Mouse (Mus musculus): Measurements from ENCODE around the gene Polg2. TPM values are rescaled to one million over a fixed set of nuclear protein-coding genes. Genes with fewer than 3 reads are reported as not detected.
"Not testable (repeated sequence)": the region's sequence is repeated elsewhere in the genome, so short reads cannot be mapped to it uniquely, and the experiment has no call there.

Polg2 gene
- polyA plus RNA-seq, 1 experiment from 2014 or later, result 9.1 TPM

DNA sequence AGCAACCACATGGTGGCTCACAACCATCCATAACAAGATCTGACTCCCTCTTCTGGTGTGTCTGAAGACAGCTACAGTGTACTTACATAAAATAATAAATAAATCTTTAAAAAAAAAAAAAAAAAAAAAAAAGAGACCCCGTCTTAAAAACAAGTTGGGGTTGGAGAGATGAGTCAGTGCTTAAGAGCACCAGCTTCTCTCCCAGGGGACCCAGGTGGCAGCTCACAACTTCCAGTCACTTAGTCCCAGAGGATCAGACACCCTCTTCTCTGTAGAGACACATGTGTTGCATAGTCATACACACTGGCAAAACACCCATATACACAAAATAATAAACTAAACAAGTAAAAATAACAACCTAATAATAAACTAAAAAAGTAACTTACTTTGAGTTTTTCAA is 28.1 kb upstream of the Polg2 start:
- not testable (repeated sequence) for DNase-seq (ENCODE audit: low spot score); H3K36me3 ChIP-seq (ENCODE audit: control insufficient read depth, insufficient read depth, low read length); H3K4me3 ChIP-seq (ENCODE audit: low read depth, low read length); H3K9me3 ChIP-seq (ENCODE audit: control insufficient read depth, low read length); H3K4me2 ChIP-seq (ENCODE audit: low read depth, low read length, severe bottlenecking); ATAC-seq (replicated peaks; ENCODE audit: low FRiP score); H3K4me1 ChIP-seq (replicated peaks; ENCODE audit: control insufficient read depth, insufficient read depth, low read length); H3K27ac ChIP-seq (ENCODE audit: low read depth, low read length); H3K27me3 ChIP-seq (ENCODE audit: control insufficient read depth, insufficient read depth, low read length); H3K9ac ChIP-seq (ENCODE audit: low read length)
- 83% methylated on average over 1 of the region's 1 CpGs for WGBS

DNA sequence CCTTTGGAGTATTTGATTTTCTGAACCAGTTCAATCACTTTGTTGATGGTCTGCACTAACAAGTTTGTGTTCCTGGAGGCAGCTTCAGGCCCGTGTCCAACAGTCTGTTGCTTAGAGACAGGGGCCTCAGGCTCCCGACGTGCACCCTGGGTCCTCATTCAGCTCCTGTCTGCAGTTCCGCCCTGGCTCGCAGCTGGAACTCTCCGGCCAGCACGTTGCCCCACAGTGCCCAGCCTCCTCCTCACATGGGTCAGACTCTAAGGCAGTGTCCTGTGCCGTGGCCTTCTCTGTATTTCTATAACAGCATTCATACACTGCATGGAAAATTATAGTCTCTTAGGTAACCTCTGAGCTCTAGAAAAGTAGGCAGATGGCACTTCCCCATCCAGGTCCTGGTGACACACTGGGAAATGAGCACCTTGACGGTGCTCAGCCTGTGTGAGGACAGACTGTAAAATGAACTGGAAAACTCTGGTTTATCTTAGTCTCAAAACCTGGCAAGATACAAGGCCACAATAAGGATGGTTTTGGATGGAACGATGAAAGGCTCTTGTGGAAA is 22.8 kb upstream of the Polg2 start:
- no peak for DNase-seq (ENCODE audit: low spot score)
- Histone ChIP-seq H3K27ac (ENCODE audit: low read depth, low read length) (no peak overlapping the region), H3K36me3 (ENCODE audit: control insufficient read depth, insufficient read depth, low read length) (peaks cover 7% of the 10 kb centered on the region)

DNA sequence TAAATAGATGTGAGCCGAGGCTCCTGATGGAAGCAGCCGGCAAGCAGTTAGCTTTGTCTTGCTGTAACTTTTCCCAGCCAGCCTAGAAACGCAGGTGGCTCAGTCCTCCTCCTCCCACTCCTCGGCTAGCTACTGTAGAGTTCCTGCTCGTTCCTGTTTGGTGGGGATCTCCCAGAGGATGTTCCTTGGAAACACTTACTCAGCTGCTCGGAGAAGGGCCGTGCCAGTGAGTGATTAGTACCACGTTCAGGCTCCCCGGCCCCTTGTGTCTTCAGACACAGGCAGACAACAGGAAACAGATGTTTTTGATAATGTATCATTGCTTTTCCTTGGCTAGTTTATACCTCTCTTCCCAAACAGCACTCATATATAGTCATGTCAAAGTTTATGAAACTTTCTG is 16.3 kb upstream of the Polg2 start:
- peaks cover 10% of the 10 kb centered on the region for H3K36me3 ChIP-seq (ENCODE audit: control insufficient read depth, insufficient read depth, low read length)
- no peak overlapping the region for H3K4me2 ChIP-seq (ENCODE audit: low read depth, low read length, severe bottlenecking)
- H3K9me3 ChIP-seq (ENCODE audit: control insufficient read depth, low read length), result peaks cover 5% of the 10 kb centered on the region; the same call in 1 of the 2 replicates
- WGBS, result 78% methylated on average over 9 of the region's 9 CpGs
- H3K4me1 ChIP-seq (replicated peaks; ENCODE audit: control insufficient read depth, insufficient read depth, low read length), result no peaks in the 10 kb centered on the region
- no peaks in the 10 kb centered on the region for H3K27me3 ChIP-seq (ENCODE audit: control insufficient read depth, insufficient read depth, low read length)
- no peak overlapping the region for H3K27ac ChIP-seq (ENCODE audit: low read depth, low read length)
- no peak for DNase-seq (ENCODE audit: low spot score)
- no peak for ATAC-seq (replicated peaks; ENCODE audit: low FRiP score)
- H3K4me3 ChIP-seq (ENCODE audit: low read depth, low read length), result no peak overlapping the region
- no peak overlapping the region for H3K9ac ChIP-seq (ENCODE audit: low read length)

More for the DNA sequence above, 22.8 kb upstream of the Polg2 start:
- Histone ChIP-seq H3K4me2 (ENCODE audit: low read depth, low read length, severe bottlenecking) (no peak overlapping the region), H3K9ac (ENCODE audit: low read length) (no peak overlapping the region), H3K27me3 (ENCODE audit: control insufficient read depth, insufficient read depth, low read length) (no peaks in the 10 kb centered on the region), H3K4me3 (ENCODE audit: low read depth, low read length) (no peak overlapping the region), H3K4me1 (replicated peaks; ENCODE audit: control insufficient read depth, insufficient read depth, low read length) (no peaks in the 10 kb centered on the region), H3K9me3 (ENCODE audit: control insufficient read depth, low read length) (peaks cover 5% of the 10 kb centered on the region; the same call in 1 of the 2 replicates)
- no peak for ATAC-seq (replicated peaks; ENCODE audit: low FRiP score)
- WGBS, result 87% methylated on average over 10 of the region's 10 CpGs

DNA sequence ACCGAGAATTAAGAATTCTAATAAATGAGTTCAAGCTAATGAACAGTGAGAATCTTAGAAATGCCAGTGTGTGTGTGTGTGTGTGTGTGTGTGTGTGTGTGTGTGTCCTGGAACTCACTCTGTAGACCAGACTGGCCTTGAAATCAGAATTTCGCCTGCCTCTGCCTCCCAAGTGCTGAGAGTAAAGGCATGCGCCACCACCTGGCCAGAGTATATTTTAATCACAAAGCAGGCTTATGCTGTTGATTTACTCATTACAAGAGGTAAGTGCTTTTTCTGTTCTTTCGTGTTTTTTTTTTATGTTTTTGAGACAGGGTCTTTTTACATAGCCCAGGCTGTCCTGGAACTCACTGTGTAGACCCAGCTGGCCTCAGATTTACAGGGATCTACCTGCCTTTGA is 14.5 kb upstream of the Polg2 start:
- no peak overlapping the region for H3K9ac ChIP-seq (ENCODE audit: low read length)
- ATAC-seq (replicated peaks; ENCODE audit: low FRiP score) (no peak), DNase-seq (ENCODE audit: low spot score) (no peak)
- 73% methylated on average over 4 of the region's 4 CpGs for WGBS
- no peak overlapping the region for H3K27ac ChIP-seq (ENCODE audit: low read depth, low read length)
- H3K4me1 ChIP-seq (replicated peaks; ENCODE audit: control insufficient read depth, insufficient read depth, low read length), result no peaks in the 10 kb centered on the region
- H3K9me3 ChIP-seq (ENCODE audit: control insufficient read depth, low read length), result peaks cover 5% of the 10 kb centered on the region; the same call in 1 of the 2 replicates
- H3K27me3 ChIP-seq (ENCODE audit: control insufficient read depth, insufficient read depth, low read length), result no peaks in the 10 kb centered on the region
- no peak overlapping the region for H3K4me3 ChIP-seq (ENCODE audit: low read depth, low read length)
- no peak overlapping the region for H3K4me2 ChIP-seq (ENCODE audit: low read depth, low read length, severe bottlenecking)
- H3K36me3 ChIP-seq (ENCODE audit: control insufficient read depth, insufficient read depth, low read length), result peaks cover 10% of the 10 kb centered on the region

DNA sequence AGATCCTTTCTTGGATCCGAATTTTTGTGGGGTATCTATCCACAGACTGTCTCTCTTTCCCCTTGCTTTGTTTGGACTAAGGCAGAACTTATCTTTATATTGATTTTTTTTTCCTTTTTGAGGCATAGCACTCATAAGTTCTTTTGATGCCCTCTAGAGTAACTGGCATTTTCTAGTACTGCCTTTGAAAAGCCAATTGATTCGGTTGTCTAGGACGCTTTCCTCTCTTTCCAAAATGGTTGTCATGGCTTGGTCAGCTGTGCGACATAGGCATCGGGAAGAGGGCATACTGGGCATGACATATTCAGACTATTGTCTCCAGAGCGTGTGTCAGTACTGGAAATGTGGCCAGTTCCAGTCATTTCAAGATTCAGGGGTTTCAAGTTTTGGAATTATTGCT is 10.3 kb upstream of the Polg2 start:
- peak overlapping the region; percentile 82 for H3K4me2 ChIP-seq (ENCODE audit: low read depth, low read length, severe bottlenecking)
- H3K36me3 ChIP-seq (ENCODE audit: control insufficient read depth, insufficient read depth, low read length), result peaks cover 10% of the 10 kb centered on the region; the same call in 1 of the 2 replicates
- H3K9me3 ChIP-seq (ENCODE audit: control insufficient read depth, low read length), result no peaks in the 10 kb centered on the region
- H3K9ac ChIP-seq (ENCODE audit: low read length), result peak overlapping the region; percentile 100
- DNase-seq (ENCODE audit: low spot score) (no peak), ATAC-seq (replicated peaks; ENCODE audit: low FRiP score) (no peak)
- no peaks in the 10 kb centered on the region for H3K27me3 ChIP-seq (ENCODE audit: control insufficient read depth, insufficient read depth, low read length)
- WGBS, result 1% methylated on average over 6 of the region's 6 CpGs
- peak overlapping the region; percentile 97 for H3K4me3 ChIP-seq (ENCODE audit: low read depth, low read length)
- H3K27ac ChIP-seq (ENCODE audit: low read depth, low read length), result peak overlapping the region; percentile 98
- H3K4me1 ChIP-seq (replicated peaks; ENCODE audit: control insufficient read depth, insufficient read depth, low read length), result no peaks in the 10 kb centered on the region

DNA sequence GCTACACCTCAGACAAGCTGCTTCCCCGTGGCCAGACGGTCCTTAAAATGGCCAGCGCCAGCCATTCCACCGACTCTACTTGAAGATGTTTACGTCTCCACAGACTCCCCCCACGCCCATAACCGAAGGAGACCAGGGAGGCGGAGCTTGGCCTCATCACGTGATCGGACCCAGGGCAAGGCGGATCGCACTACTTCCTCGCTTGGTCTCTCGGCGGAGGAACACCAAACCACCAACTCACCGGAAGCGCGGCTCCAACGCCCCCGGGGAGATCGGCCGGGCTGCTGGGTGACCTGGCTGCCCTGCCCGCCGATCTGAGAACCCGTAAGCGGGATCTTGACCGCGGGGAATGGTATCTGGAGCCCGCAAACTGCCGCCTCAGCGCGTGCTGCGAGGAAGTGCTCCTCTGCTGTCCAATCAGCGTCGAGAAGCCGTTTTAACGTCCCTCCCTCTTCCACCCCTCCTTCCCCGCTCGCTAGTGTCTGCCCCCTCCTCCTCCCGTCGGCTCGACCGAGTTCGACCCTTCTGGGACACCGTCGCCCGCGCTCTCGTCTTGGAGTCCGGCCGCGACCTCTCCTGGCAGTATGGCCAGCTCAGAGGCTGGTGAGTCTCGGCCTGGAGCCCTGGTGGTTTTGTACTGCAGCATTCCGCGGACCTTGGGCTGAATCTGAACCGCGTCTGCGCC is 9.6 kb upstream of the Polg2 start, which contains the start of the genes Ddx5 and Cep95:
Gene Ddx5, minus strand, starts transcription at position 411 of the 685 bp plus-strand sequence.
Gene Cep95, plus strand, starts transcription at position 478 of the 685 bp plus-strand sequence.
- H3K36me3 ChIP-seq (ENCODE audit: control insufficient read depth, insufficient read depth, low read length), result peaks cover 14% of the 10 kb centered on the region; the same call in 1 of the 2 replicates
- DNase-seq (ENCODE audit: low spot score), result peak; percentile 97
- no peaks in the 10 kb centered on the region for H3K27me3 ChIP-seq (ENCODE audit: control insufficient read depth, insufficient read depth, low read length)
- no peaks in the 10 kb centered on the region for H3K4me1 ChIP-seq (replicated peaks; ENCODE audit: control insufficient read depth, insufficient read depth, low read length)
- peak within 1 kb of the TSS; percentile 100 for H3K9ac ChIP-seq (ENCODE audit: low read length)
- peak within 1 kb of the TSS; percentile 97 for H3K4me3 ChIP-seq (ENCODE audit: low read depth, low read length)
- peak within 1 kb of the TSS; percentile 82 for H3K4me2 ChIP-seq (ENCODE audit: low read depth, low read length, severe bottlenecking)
- peak; percentile 89 for ATAC-seq (replicated peaks; ENCODE audit: low FRiP score)
- under 1% methylated on average over 58 of the region's 58 CpGs for WGBS
- H3K9me3 ChIP-seq (ENCODE audit: control insufficient read depth, low read length), result no peaks in the 10 kb centered on the region
- peak within 1 kb of the TSS; percentile 98 for H3K27ac ChIP-seq (ENCODE audit: low read depth, low read length)

DNA sequence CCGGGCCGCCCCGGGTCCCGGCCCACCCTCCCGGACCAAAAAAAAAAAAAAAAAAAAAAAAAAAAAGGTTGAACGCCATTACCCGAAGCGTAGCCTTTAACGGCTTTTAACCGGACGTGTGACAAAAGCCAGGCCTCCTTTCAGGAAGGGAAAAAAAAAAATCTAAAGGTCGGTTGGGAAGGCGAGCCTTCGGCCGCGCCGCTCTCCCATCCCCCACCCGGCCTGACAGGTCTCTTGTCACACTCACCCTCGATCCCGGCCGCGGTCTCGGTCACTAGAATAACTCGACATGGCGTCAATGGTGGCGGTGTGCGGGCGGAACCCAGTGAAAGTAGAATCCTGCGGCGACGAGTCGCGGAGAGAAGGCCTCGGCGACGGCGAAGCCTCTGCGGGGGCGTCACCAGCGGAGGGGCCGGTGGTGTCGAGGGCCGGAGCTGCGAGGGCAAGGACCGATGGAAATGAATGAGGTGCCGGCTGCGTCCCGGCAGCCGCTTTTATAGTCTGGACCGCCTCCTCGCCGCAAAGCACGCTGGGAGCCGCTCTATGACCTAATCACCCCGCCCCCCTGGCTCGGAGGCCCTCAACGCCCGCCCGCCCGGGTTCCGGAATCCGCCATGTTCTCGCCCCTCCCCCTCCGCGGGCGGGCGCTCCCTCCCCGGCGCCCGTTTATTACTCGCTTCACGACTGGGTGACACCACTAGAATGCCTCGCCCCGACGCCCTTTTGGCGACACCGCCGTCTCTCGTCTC is 8.9 kb upstream of the Polg2 start:
- DNase-seq (ENCODE audit: low spot score), result peak; percentile 100
- Histone ChIP-seq H3K9me3 (ENCODE audit: control insufficient read depth, low read length) (no peaks in the 10 kb centered on the region), H3K4me1 (replicated peaks; ENCODE audit: control insufficient read depth, insufficient read depth, low read length) (no peaks in the 10 kb centered on the region), H3K4me2 (ENCODE audit: low read depth, low read length, severe bottlenecking) (peak overlapping the region; percentile 82), H3K4me3 (ENCODE audit: low read depth, low read length) (peak overlapping the region; percentile 97), H3K9ac (ENCODE audit: low read length) (peak overlapping the region; percentile 100), H3K27ac (ENCODE audit: low read depth, low read length) (peak overlapping the region; percentile 98), H3K27me3 (ENCODE audit: control insufficient read depth, insufficient read depth, low read length) (no peaks in the 10 kb centered on the region), H3K36me3 (ENCODE audit: control insufficient read depth, insufficient read depth, low read length) (peaks cover 20% of the 10 kb centered on the region)
- WGBS, result under 1% methylated on average over 69 of the region's 79 CpGs
- ATAC-seq (replicated peaks; ENCODE audit: low FRiP score), result peak; percentile 81

DNA sequence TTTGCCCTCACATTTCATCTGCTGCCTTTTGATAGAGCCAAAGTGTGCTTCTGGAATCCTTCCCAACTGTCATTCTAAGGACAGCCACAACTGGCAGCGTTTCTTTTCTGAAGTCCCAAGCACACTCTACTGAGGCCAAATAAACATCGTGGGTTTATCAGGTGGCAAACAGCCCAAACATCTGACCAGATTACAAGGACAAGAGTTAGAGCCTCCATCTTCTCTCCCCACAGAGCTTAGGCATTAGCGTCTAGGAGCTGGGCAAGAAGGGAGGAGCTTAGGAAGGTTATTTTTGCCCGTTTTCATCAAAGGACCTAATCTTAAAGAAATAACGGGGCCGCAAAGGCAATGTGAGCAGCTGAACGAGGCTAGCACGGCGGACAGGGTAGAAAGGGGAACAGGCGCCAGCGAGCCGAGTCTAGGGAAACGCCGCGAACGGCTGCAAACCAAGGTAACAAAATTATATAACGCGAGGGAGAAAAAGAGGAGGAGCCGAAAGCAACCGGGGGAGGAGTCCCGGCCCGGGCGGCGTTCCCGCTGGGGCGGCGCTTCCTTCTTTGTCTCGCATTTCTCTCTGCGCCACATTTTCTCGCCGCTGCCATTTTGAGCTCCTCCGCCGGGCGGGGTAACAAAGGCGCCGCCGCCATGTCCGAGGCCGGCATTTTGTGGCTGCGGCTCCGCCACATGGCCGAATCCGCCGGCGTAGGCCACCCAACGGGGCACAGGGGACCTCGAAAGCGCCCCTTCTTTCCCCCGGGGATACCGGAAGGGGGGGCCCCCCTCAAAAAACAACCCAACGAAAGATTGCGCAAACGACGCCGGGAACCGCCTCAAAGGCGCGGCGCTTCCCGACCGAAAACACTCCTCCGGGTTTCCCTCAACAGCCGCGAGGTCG is 8.0 kb upstream of the Polg2 start:
- no peaks in the 10 kb centered on the region for H3K9me3 ChIP-seq (ENCODE audit: control insufficient read depth, low read length)
- no peaks in the 10 kb centered on the region for H3K27me3 ChIP-seq (ENCODE audit: control insufficient read depth, insufficient read depth, low read length)
- peaks cover 24% of the 10 kb centered on the region for H3K36me3 ChIP-seq (ENCODE audit: control insufficient read depth, insufficient read depth, low read length)
- under 1% methylated on average over 65 of the region's 65 CpGs for WGBS
- H3K27ac ChIP-seq (ENCODE audit: low read depth, low read length), result peak overlapping the region; percentile 98
- DNase-seq (ENCODE audit: low spot score) (peak; percentile 92), ATAC-seq (replicated peaks; ENCODE audit: low FRiP score) (peak; percentile 8; the same call in 1 of the 2 replicates)
- no peaks in the 10 kb centered on the region for H3K4me1 ChIP-seq (replicated peaks; ENCODE audit: control insufficient read depth, insufficient read depth, low read length)
- H3K4me2 ChIP-seq (ENCODE audit: low read depth, low read length, severe bottlenecking), result peak overlapping the region; percentile 60
- peak overlapping the region; percentile 97 for H3K4me3 ChIP-seq (ENCODE audit: low read depth, low read length)
- peak overlapping the region; percentile 100 for H3K9ac ChIP-seq (ENCODE audit: low read length)

All from forebrain, embryonic 11.5 days (tissue).